Mouse (Mus musculus) mesoderm, embryonic 11.5 days (tissue): ENCODE results near the gene Bmper.
A peak's percentile ranks its signal among the peaks of the same experiment; 100 is the strongest.

ENCODE experiments used
- DNase-seq: peaks from one replicate; pipeline ENCODE4 v3.0.0-alpha.2; 2012; ENCODE audit warnings: low read depth, low spot score

Gene Bmper

GRCm38 (mm10) chr9:23364047-23364446 lies 141.2 kb downstream of the Bmper start:
- no peak for DNase-seq

- DNase-seq = no peak
Measured at GRCm38 (mm10) chr9:23368124-23368523, 145.2 kb downstream of the Bmper start.

- no peak for DNase-seq
Measured at GRCm38 (mm10) chr9:23374789-23375460, 152.0 kb downstream of the Bmper start.

- no peak for DNase-seq
Measured at GRCm38 (mm10) chr9:23377831-23378730, 155.2 kb downstream of the Bmper start.

- DNase-seq = peak; percentile 49
Measured at GRCm38 (mm10) chr9:23378731-23379170, 155.9 kb downstream of the Bmper start.

- DNase-seq = peak; percentile 34
Measured at GRCm38 (mm10) chr9:23380171-23380835, 157.4 kb downstream of the Bmper start.

- no peak for DNase-seq
Measured at GRCm38 (mm10) chr9:23383291-23383690, 160.4 kb downstream of the Bmper start.

- no peak for DNase-seq
Measured at GRCm38 (mm10) chr9:23383837-23384236, 161.0 kb downstream of the Bmper start.

GRCm38 (mm10) chr9:23384880-23385279 lies 162.0 kb downstream of the Bmper start:
- no peak for DNase-seq

- DNase-seq = no peak
Measured at GRCm38 (mm10) chr9:23386201-23386600, 163.3 kb downstream of the Bmper start.

- no peak for DNase-seq
Measured at GRCm38 (mm10) chr9:23390118-23390517, 167.2 kb downstream of the Bmper start.

GRCm38 (mm10) chr9:23394652-23395317 lies 171.9 kb downstream of the Bmper start:
- DNase-seq = no peak

- DNase-seq = no peak
Measured at GRCm38 (mm10) chr9:23396186-23396585, 173.3 kb downstream of the Bmper start.

- no peak for DNase-seq
Measured at GRCm38 (mm10) chr9:23397876-23398275, 175.0 kb downstream of the Bmper start.

GRCm38 (mm10) chr9:23399638-23400284 lies 176.9 kb downstream of the Bmper start:
- no peak for DNase-seq

GRCm38 (mm10) chr9:23407416-23407815 lies 184.5 kb downstream of the Bmper start:
- DNase-seq = no peak

GRCm38 (mm10) chr9:23407935-23408781 lies 185.3 kb downstream of the Bmper start:
- no peak for DNase-seq

- no peak for DNase-seq
Measured at GRCm38 (mm10) chr9:23410567-23410966, 187.7 kb downstream of the Bmper start.

GRCm38 (mm10) chr9:23412956-23413355 lies 190.1 kb downstream of the Bmper start:
- no peak for DNase-seq

GRCm38 (mm10) chr9:23419107-23419506 lies 196.2 kb downstream of the Bmper start:
- DNase-seq = no peak
